8 mouse cellular contexts compared by ENCODE assay signal in genomic region chr13:21453449-21453848, GRCm38 (mm10). TPM values are rescaled to one million over a fixed set of nuclear protein-coding genes. Genes with fewer than 3 reads are reported as not detected.
DNase-seq lines count a peak whose midpoint lies in the region; ATAC-seq and TF ChIP-seq lines count a peak whose summit lies in the region.

Gene Zscan26 (minus strand): TSS chr13:21453730.

- peak within 1 kb of the TSS; percentile 50 for H3K27ac ChIP-seq in cerebellum, adult 2 months (ENCODE audit: insufficient read depth, low read length)
- peak within 1 kb of the TSS; percentile 58; the same call in 1 of the 2 replicates for H3K27ac ChIP-seq in hindbrain, embryonic 12.5 days

- under 1% methylated on average over 23 of the region's 23 CpGs for WGBS in cerebellum, adult 2 months
- WGBS in hindbrain, embryonic 12.5 days: 1% methylated on average over 23 of the region's 23 CpGs

- 0 out of 2 replicates have a peak, but pooled peaks cover 2% of the 10 kb centered on the region for H3K36me3 ChIP-seq in hindbrain, embryonic 12.5 days

- H3K27me3 ChIP-seq in cerebellum, adult 2 months (ENCODE audit: control insufficient read depth, insufficient read depth, low read length): no peaks in the 10 kb centered on the region
- H3K27me3 ChIP-seq in hindbrain, embryonic 12.5 days: peaks cover 11% of the 10 kb centered on the region

- peak within 1 kb of the TSS; percentile 68 for H3K9ac ChIP-seq in hindbrain, embryonic 12.5 days

- peak; percentile 93 for ATAC-seq in hindbrain, embryonic 12.5 days (ENCODE audit: low FRiP score)

- H3K4me1 ChIP-seq in cerebellum, adult 2 months (ENCODE audit: control insufficient read depth, insufficient read depth, low read length): peaks cover 4% of the 10 kb centered on the region
- peaks cover 10% of the 10 kb centered on the region for H3K4me1 ChIP-seq in hindbrain, embryonic 12.5 days

- no peak for TF ChIP-seq CTCF in cerebellum, adult 2 months (IDR thresholded peaks at IDR 0.05; ENCODE audit: borderline replicate concordance, insufficient read depth, low read depth, low read length)

- no peaks in the 10 kb centered on the region for H3K9me3 ChIP-seq in hindbrain, embryonic 12.5 days (replicated peaks)

- peak within 1 kb of the TSS; percentile 79 for H3K4me3 ChIP-seq in cerebellum, adult 2 months (replicated peaks; ENCODE audit: insufficient read depth, low read depth, low read length)
- H3K4me3 ChIP-seq in hindbrain, embryonic 12.5 days: peak within 1 kb of the TSS; percentile 64

- DNase-seq in MEL-GATA-1-ER (ENCODE audit: extremely low read depth, low read depth): peak; percentile 66
- DNase-seq in cerebellum, adult 2 months: peak; percentile 87 to 88
- peak; percentile 44 to 71 for DNase-seq in frontal cortex, postnatal 10 days (ENCODE audit: low spot score in 2 of 2)
- peak; percentile 84 to 85 for DNase-seq in layer of hippocampus, postnatal 14 days (ENCODE audit: low spot score in 2 of 2)
- DNase-seq in lung, postnatal 14 days: peak; percentile 80
- peak; percentile 76 for DNase-seq in retina, adult 2 months (ENCODE audit: low read depth, low spot score)
- peak; percentile 55 to 69 for DNase-seq in thymus, postnatal 36 days

- peak within 1 kb of the TSS; percentile 77 for H3K4me2 ChIP-seq in hindbrain, embryonic 12.5 days (replicated peaks)

- peak; percentile 74 for TF ChIP-seq POLR2A in cerebellum, adult 2 months (IDR thresholded peaks at IDR 0.05; ENCODE audit: borderline replicate concordance, insufficient read depth, low read length)

RNA-seq across cellular contexts. Expression of gene Zscan26, which starts in this region (rescaled TPM):
- polyA plus RNA-seq in cerebellum, adult 2 months (2012; rRNA removed): 69.3 and 71.9 TPM in 2 replicates
- 23.4 and 26.2 TPM in 2 replicates for polyA plus RNA-seq in hindbrain, embryonic 12.5 days (2016; fragmentation: Nextera tagmentation; extraction: Ambion mirVana)
- total RNA-seq in layer of hippocampus, postnatal 14 days (2021): 10 to 100 TPM; 33.9 to 35.6 TPM

Comparison
In these comparisons a context has a peak if more than half of its experiments do, and no peak if none do; other contexts are left out.
1. Peak in every context shown above with its lines: DNase-seq, ATAC-seq, H3K4me3 ChIP-seq and H3K27ac ChIP-seq.